Mouse (Mus musculus) retina, postnatal 7 days (tissue): ENCODE results near the gene Rpp25.

ENCODE experiments used
- DNase-seq: peaks from one replicate; pipeline ENCODE4 v3.0.0-alpha.2; 2012; ENCODE audit warnings: low read depth, low spot score

Gene Rpp25

GRCm38 (mm10) chr9:57503622-57504380, at the start of gene Rpp25:
Gene Rpp25 (plus strand): TSS chr9:57504026.
- no peak for DNase-seq

GRCm38 (mm10) chr9:57459707-57460106, 44.1 kb upstream of the Rpp25 start:
- DNase-seq, result no peak

- DNase-seq, result no peak
Measured at GRCm38 (mm10) chr9:57462866-57463265, 41.0 kb upstream of the Rpp25 start.

GRCm38 (mm10) chr9:57466101-57466500, 37.7 kb upstream of the Rpp25 start:
- DNase-seq, result no peak

GRCm38 (mm10) chr9:57467271-57467771, 36.5 kb upstream of the Rpp25 start:
- no peak for DNase-seq

GRCm38 (mm10) chr9:57467896-57468549, 35.8 kb upstream of the Rpp25 start, which contains the start of gene Scamp5:
Gene Scamp5 (minus strand): TSS chr9:57468060.
- peak; percentile 87 for DNase-seq

GRCm38 (mm10) chr9:57468914-57469313, 34.9 kb upstream of the Rpp25 start:
- DNase-seq, result no peak

- DNase-seq, result peak; percentile 80
Measured at GRCm38 (mm10) chr9:57485774-57486173, 18.1 kb upstream of the Rpp25 start.

GRCm38 (mm10) chr9:57487807-57488206, 16.0 kb upstream of the Rpp25 start:
- no peak for DNase-seq

- DNase-seq, result no peak
Measured at GRCm38 (mm10) chr9:57493532-57493931, 10.3 kb upstream of the Rpp25 start.

- DNase-seq, result no peak
Measured at GRCm38 (mm10) chr9:57494970-57495369, 8.9 kb upstream of the Rpp25 start.

GRCm38 (mm10) chr9:57497236-57497635, 6.6 kb upstream of the Rpp25 start:
- no peak for DNase-seq

GRCm38 (mm10) chr9:57498536-57498935, 5.3 kb upstream of the Rpp25 start:
- no peak for DNase-seq

GRCm38 (mm10) chr9:57501452-57501851, 2.4 kb upstream of the Rpp25 start:
- no peak for DNase-seq

GRCm38 (mm10) chr9:57501861-57502260, 2.0 kb upstream of the Rpp25 start:
- no peak for DNase-seq

GRCm38 (mm10) chr9:57502911-57503621, 760 bp upstream of the Rpp25 start:
- DNase-seq, result no peak

- peak; percentile 56 for DNase-seq
Measured at GRCm38 (mm10) chr9:57504381-57504700, 515 bp downstream of the Rpp25 start.

GRCm38 (mm10) chr9:57504891-57505290, 1.1 kb downstream of the Rpp25 start:
- no peak for DNase-seq

GRCm38 (mm10) chr9:57505700-57506099, 1.9 kb downstream of the Rpp25 start:
- no peak for DNase-seq

GRCm38 (mm10) chr9:57510577-57510976, 6.8 kb downstream of the Rpp25 start:
- no peak for DNase-seq

GRCm38 (mm10) chr9:57517113-57517512, 13.3 kb downstream of the Rpp25 start:
- peak; percentile 62 for DNase-seq

GRCm38 (mm10) chr9:57520375-57521055, 16.7 kb downstream of the Rpp25 start:
- DNase-seq, result no peak
